Mouse (Mus musculus): Measurements from ENCODE around the gene St6galnac6.

- TF ChIP-seq POLR2A (IDR thresholded peaks at IDR 0.05; ENCODE audit: low read depth, low read length) (no peak), CTCF (IDR thresholded peaks at IDR 0.05; ENCODE audit: borderline replicate concordance, insufficient read depth, low read length) (no peak)
Observed at GRCm38 (mm10) chr2:32555484-32555883, 44.0 kb upstream of the St6galnac6 start.

Data from embryonic fibroblast, embryonic 13.5 days (primary cell).